ENCODE assay signal across 25 mouse cellular contexts in genomic region chr16:39579621-39580020, GRCm38 (mm10).
DNase-seq lines count a peak whose midpoint lies in the region; ATAC-seq and TF ChIP-seq lines count a peak whose summit lies in the region.
"Had no signal": no experiment of that assay in that cellular context is flagged by ENCODE, and none has a peak within 500 bp of the region (broad histone marks: within the 10 kb centered on the region; RNA-seq: fewer than 3 reads in every experiment).

No protein-coding gene starts in this region.

- no peak for DNase-seq in frontal cortex, postnatal 10 days (ENCODE audit: low spot score in 2 of 2)
- DNase-seq in left cerebral cortex, postnatal 25 days (ENCODE audit: low spot score in 2 of 2), result peak; percentile 6 to 65
- DNase-seq in left cerebral cortex, postnatal 10 days (ENCODE audit: extremely low spot score in 1 of 2, low spot score in 2 of 2), result no peak
- peak; percentile 40 for DNase-seq in brain, adult 2 months (ENCODE audit: low read depth, low spot score)
- no peak for DNase-seq in midbrain, postnatal 0 days (ENCODE audit: low spot score)
- DNase-seq: adrenal gland, adult 8-10 months; adrenal gland, postnatal 14 days; adrenal gland, postnatal 36 days; B cell, adult 2 months; cerebellum, adult 11 months; cerebellum, adult 18-20 months; cerebellum, adult 9-10 months; cerebellum, postnatal 10 days; cerebellum, postnatal 25 days; forebrain, postnatal 0 days had no signal

- H3K4me1 ChIP-seq in midbrain, postnatal 0 days (ENCODE audit: insufficient read depth, low read length), result no peaks in the 10 kb centered on the region
- H3K4me1 ChIP-seq: embryonic facial prominence, embryonic 10.5 days; embryonic facial prominence, embryonic 12.5 days; forebrain, embryonic 13.5 days had no signal

- intact Hi-C loops in left cerebral cortex, postnatal 25 days (cut with DNase I), result no loop called here
- intact Hi-C loops in left cerebral cortex, postnatal 10 days (cut with DNase I), result no loop called here

- no peaks in the 10 kb centered on the region for H3K9me3 ChIP-seq in midbrain, postnatal 0 days (ENCODE audit: low read length)
- H3K9me3 ChIP-seq: embryonic facial prominence, embryonic 10.5 days; embryonic facial prominence, embryonic 12.5 days; forebrain, embryonic 13.5 days; forebrain, embryonic 15.5 days had no signal

- no peaks in the 10 kb centered on the region for H3K27me3 ChIP-seq in midbrain, postnatal 0 days (ENCODE audit: insufficient read depth, low read length)
- H3K27me3 ChIP-seq: CH12.LX; embryonic facial prominence, embryonic 12.5 days; forebrain, embryonic 13.5 days; forebrain, embryonic 15.5 days had no signal

- peak; percentile 91 for ATAC-seq in frontal cortex, adult (ENCODE audit: low TSS enrichment)
- no peak for ATAC-seq in midbrain, postnatal 0 days (ENCODE audit: low FRiP score)
- ATAC-seq: activated CD4-positive, CD25-positive, alpha-beta regulatory T cell, adult 4 months; CD4-positive, CD25-positive, alpha-beta regulatory T cell, adult 4 months; forebrain, embryonic 13.5 days; forebrain, embryonic 15.5 days; forebrain, postnatal 0 days; Patski had no signal

- H3K4me3 ChIP-seq in midbrain, postnatal 0 days (ENCODE audit: low read depth, low read length), result no peak overlapping the region
- H3K4me3 ChIP-seq: embryonic facial prominence, embryonic 10.5 days; embryonic facial prominence, embryonic 12.5 days; forebrain, embryonic 13.5 days; forebrain, embryonic 15.5 days had no signal

- 76% methylated on average over 1 of the region's 1 CpGs for WGBS in midbrain, postnatal 0 days

- H3K36me3 ChIP-seq in midbrain, postnatal 0 days (ENCODE audit: insufficient read depth, low read length), result no peaks in the 10 kb centered on the region
- H3K36me3 ChIP-seq: embryonic facial prominence, embryonic 10.5 days; embryonic facial prominence, embryonic 12.5 days; forebrain, embryonic 15.5 days; G1E had no signal

- H3K27ac ChIP-seq in midbrain, postnatal 0 days (ENCODE audit: low read depth, low read length), result no peak overlapping the region
- H3K27ac ChIP-seq: embryonic facial prominence, embryonic 10.5 days; embryonic facial prominence, embryonic 12.5 days; forebrain, embryonic 13.5 days; forebrain, embryonic 15.5 days had no signal

- no peak overlapping the region for H3K4me2 ChIP-seq in midbrain, postnatal 0 days (ENCODE audit: low read depth, low read length, poor library complexity, severe bottlenecking)
- H3K4me2 ChIP-seq: embryonic facial prominence, embryonic 12.5 days; forebrain, embryonic 13.5 days; forebrain, embryonic 15.5 days had no signal

- TF ChIP-seq CTCF in midbrain, postnatal 0 days (IDR thresholded peaks at IDR 0.05), result no peak

- H3K9ac ChIP-seq in midbrain, postnatal 0 days (replicated peaks; ENCODE audit: low read length, poor library complexity, severe bottlenecking), result no peak overlapping the region
- H3K9ac ChIP-seq: embryonic facial prominence, embryonic 12.5 days; forebrain, embryonic 13.5 days; forebrain, embryonic 15.5 days; forebrain, postnatal 0 days had no signal

Comparison
In these comparisons a context has a peak if more than half of its experiments do, and no peak if none do; other contexts are left out.
1. DNase-seq: peak in left cerebral cortex, postnatal 25 days (2 of 2) and brain, adult 2 months (single experiment); none in frontal cortex, postnatal 10 days (0 of 2), left cerebral cortex, postnatal 10 days (0 of 2) and midbrain, postnatal 0 days (single experiment).